Comparison of ENCODE assay signal across 9 mouse cellular contexts in genomic region chr10:71114260-71114920, GRCm38 (mm10). TPM values are rescaled to one million over a fixed set of nuclear protein-coding genes. Genes with fewer than 3 reads are reported as not detected.
DNase-seq lines count a peak whose midpoint lies in the region; ATAC-seq lines count a peak whose summit lies in the region.
"Had no signal": no experiment of that assay in that cellular context is flagged by ENCODE, and none has a peak within 500 bp of the region (broad histone marks: within the 10 kb centered on the region; RNA-seq: fewer than 3 reads in every experiment).

No protein-coding gene starts in this region.

- no peak overlapping the region for H3K4me3 ChIP-seq in kidney, embryonic 15.5 days (replicated peaks)
- H3K4me3 ChIP-seq in limb, embryonic 13.5 days, result no peak overlapping the region
- H3K4me3 ChIP-seq: neural tube, embryonic 13.5 days had no signal

- no peak overlapping the region for H3K9ac ChIP-seq in kidney, embryonic 15.5 days
- no peak overlapping the region for H3K9ac ChIP-seq in limb, embryonic 13.5 days
- H3K9ac ChIP-seq: neural tube, embryonic 13.5 days had no signal

- no peaks in the 10 kb centered on the region for H3K9me3 ChIP-seq in kidney, embryonic 15.5 days (replicated peaks)
- 0 out of 2 replicates have a peak, but pooled peaks cover 3% of the 10 kb centered on the region for H3K9me3 ChIP-seq in limb, embryonic 13.5 days
- H3K9me3 ChIP-seq: neural tube, embryonic 13.5 days had no signal

- H3K27me3 ChIP-seq in kidney, embryonic 15.5 days, result no peaks in the 10 kb centered on the region
- H3K27me3 ChIP-seq in limb, embryonic 13.5 days, result no peaks in the 10 kb centered on the region
- H3K27me3 ChIP-seq: neural tube, embryonic 13.5 days had no signal

- ATAC-seq in kidney, embryonic 15.5 days (replicated peaks; ENCODE audit: low FRiP score), result no peak
- ATAC-seq in limb, embryonic 13.5 days (ENCODE audit: low FRiP score, low read depth), result peak; percentile 76

- DNase-seq in kidney, adult 18-20 months, result no peak
- peak; percentile 74 for DNase-seq in brain, adult 2 months (ENCODE audit: low read depth, low spot score)
- peak; percentile 22 for DNase-seq in brain, embryonic 18.5 days (ENCODE audit: low read depth, low spot score)
- no peak for DNase-seq in liver
- DNase-seq in gastrocnemius, adult 8-10 months (ENCODE audit: low spot score in 2 of 2), result no peak
- DNase-seq: cerebellum, adult 11-12 months had no signal

- 65% methylated on average over 10 of the region's 10 CpGs for WGBS in kidney, embryonic 15.5 days
- WGBS in limb, embryonic 13.5 days, result 55% methylated on average over 10 of the region's 10 CpGs

- peak overlapping the region; percentile 73 for H3K27ac ChIP-seq in kidney, embryonic 15.5 days
- H3K27ac ChIP-seq in limb, embryonic 13.5 days, result peak overlapping the region; percentile 58; the same call in 1 of the 2 replicates
- H3K27ac ChIP-seq: neural tube, embryonic 13.5 days had no signal

- peaks cover 25% of the 10 kb centered on the region for H3K4me1 ChIP-seq in kidney, embryonic 15.5 days
- H3K4me1 ChIP-seq in limb, embryonic 13.5 days, result peaks cover 27% of the 10 kb centered on the region
- H3K4me1 ChIP-seq: neural tube, embryonic 13.5 days had no signal

- H3K4me2 ChIP-seq in kidney, embryonic 15.5 days, result no peak overlapping the region
- peak overlapping the region; percentile 16; the same call in 1 of the 2 replicates for H3K4me2 ChIP-seq in limb, embryonic 13.5 days (replicated peaks)
- H3K4me2 ChIP-seq: neural tube, embryonic 13.5 days had no signal

- peaks cover 7% of the 10 kb centered on the region; the same call in 1 of the 2 replicates for H3K36me3 ChIP-seq in kidney, embryonic 15.5 days
- no peaks in the 10 kb centered on the region for H3K36me3 ChIP-seq in limb, embryonic 13.5 days
- H3K36me3 ChIP-seq: neural tube, embryonic 13.5 days had no signal

RNA-seq across cellular contexts. Expression of gene Bicc1, which starts 45.1 kb away (rescaled TPM):
- 39.4 and 40.3 TPM in 2 replicates for polyA plus RNA-seq in kidney, embryonic 15.5 days (2015; fragmentation: Nextera tagmentation; extraction: Ambion mirVana)
- polyA plus RNA-seq in limb, embryonic 13.5 days (2015; fragmentation: Nextera tagmentation; extraction: Ambion mirVana), result 31.8 and 33.3 TPM in 2 replicates
- total RNA-seq in gastrocnemius, adult 8-10 months (2022), result 1 to 10 TPM; 4.5 to 8.1 (median 6.4) TPM

Comparison
In these comparisons a context has a peak if more than half of its experiments do, and no peak if none do; other contexts are left out.
1. DNase-seq: peak in brain, adult 2 months (single experiment) and brain, embryonic 18.5 days (single experiment); none in kidney, adult 18-20 months (single experiment), liver (single experiment) and gastrocnemius, adult 8-10 months (0 of 2).